Mouse (Mus musculus) T-cell, adult 2 months (primary cell): ENCODE data around the gene Ube2d3.
A peak's percentile ranks its signal among the peaks of the same experiment; 100 is the strongest.
"Not testable (repeated sequence)": the region's sequence is repeated elsewhere in the genome, so short reads cannot be mapped to it uniquely, and the experiment has no call there.

Source experiments
- DNase-seq: peaks from one replicate; pipeline ENCODE4 v3.0.0; 2022; ENCODE audit warnings: low spot score

The Ube2d3 gene

DNA sequence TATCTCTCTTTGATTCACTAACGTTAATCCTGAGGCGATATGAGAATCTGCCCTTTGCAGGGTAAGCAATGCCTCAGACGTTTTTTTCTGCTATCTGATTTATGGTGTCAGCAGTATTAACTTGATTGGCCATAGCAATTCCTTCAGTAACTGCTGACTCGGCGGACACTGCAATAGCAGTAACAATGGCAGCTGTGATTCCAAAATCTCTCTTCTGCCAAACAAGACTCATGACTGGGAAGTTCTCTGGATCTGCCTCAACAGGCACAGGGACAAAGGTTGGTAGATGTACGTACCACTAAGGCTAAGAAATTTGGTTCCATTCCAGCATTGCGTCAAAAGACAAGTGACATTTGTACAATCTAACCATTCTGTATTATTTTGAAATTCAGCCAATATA, 55.4 kb downstream of the Ube2d3 start:
- DNase-seq, result not testable (repeated sequence)

DNA sequence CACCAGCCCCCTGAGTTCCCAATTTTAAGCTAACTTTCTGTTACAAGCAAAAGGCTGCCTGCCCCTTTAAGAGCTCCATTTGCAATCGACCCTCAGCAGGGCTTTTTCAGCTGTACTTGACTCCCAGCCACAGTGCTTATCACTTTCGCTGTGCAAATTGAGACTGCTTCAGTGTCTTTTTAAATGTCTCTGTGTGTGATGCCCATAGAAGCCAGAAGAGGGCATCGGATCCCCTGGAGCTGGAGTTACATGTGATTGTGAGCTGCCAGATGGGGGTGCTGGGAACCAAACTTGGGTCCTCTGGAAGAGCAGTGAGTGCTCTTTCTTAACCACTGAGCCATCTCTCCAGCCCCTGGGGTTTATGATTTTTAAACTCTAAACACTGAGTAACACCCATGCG, 60.0 kb downstream of the Ube2d3 start:
- DNase-seq, result not testable (repeated sequence)

DNA sequence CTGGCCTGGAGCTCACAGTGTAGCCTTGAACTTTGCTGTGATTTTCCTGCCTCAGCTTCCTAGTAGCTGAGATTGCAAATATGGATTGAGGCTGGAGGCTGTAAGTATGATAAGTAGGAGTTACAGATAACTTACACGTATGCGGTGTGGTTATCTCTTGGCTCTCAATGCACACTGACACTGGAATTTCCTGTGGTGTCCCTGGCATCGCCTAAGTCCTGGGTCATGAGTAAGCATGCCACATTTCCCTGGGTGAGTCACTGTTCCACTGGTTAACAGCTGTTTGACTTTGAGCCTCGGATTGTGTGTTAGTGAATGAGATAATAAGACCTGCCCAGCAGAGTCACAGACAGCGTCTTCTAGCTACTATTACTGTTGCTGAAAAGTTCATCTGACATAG, 60.9 kb downstream of the Ube2d3 start:
- DNase-seq, result no peak

DNA sequence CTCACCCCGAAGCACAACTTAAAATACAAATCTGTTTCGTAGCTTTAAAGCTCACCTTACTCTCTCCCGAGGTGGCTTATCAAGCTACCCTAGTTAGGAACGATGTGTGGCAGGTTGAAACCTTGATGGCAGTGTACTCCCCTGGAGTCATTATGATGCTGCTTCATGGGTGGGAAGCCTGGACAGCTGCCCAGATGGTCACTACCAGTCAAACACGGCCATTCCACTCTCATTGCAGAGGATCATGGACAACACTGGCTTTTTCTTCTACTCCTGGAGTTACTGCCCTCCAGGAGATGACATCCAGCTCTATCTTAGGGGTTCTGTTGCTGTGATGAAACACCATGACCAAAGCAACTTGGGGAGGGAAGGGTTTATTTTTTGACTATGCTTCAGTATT, 65.2 kb downstream of the Ube2d3 start:
- DNase-seq, result no peak

DNA sequence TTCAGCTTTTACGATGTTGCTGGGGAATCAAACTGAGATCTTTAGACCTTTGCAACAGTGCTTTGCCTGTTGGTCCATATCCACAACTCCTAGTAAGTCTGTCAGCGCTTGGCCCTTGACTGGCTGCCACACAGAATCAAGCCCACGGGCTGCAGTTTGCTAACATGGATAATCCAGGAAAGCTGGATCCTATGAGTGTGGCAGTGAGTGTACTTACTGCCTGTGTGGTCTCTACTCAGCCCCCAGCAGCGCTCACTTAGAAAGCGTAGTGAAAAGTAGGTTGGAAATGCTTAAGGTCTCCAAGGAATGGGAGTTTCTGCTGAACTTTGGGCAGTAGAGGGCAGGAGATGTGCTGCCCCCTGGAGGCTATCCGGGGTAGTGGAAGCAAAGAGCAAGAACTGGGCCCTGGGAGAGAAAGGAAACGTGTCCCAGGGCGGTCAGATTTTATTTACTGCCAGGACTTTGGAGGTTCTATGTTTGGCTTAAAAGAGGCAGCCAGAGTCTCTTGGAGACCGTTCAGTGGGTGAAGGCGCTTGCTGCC, 67.5 kb downstream of the Ube2d3 start:
- peak; percentile 61 for DNase-seq

DNA sequence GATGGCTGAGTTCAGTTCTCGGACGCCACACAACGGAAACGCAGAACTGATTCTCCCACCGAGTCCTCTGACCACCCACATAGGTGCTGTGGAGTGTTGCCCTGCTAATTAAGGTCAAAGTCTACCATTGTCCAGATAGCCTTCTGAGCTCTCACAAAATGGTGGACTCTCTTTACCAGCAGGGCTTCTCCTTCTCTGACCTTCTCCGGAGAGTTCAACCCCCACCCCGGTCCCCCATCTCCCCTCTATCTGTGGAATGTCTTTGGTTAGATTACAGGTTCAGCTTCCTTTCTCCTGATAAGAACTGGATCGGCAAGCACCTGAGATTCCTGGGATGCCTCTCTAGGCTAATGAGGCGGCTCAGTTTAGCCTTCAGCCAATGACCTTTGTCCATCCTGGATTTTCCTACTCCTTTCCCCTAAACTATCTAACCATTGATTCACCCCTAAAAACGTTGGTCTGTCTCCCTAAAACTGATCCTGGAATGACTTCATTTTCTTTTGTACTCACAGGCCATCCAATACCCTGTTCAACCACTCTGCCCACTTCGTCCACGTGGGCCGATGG, 68.0 kb downstream of the Ube2d3 start:
- DNase-seq, result no peak

DNA sequence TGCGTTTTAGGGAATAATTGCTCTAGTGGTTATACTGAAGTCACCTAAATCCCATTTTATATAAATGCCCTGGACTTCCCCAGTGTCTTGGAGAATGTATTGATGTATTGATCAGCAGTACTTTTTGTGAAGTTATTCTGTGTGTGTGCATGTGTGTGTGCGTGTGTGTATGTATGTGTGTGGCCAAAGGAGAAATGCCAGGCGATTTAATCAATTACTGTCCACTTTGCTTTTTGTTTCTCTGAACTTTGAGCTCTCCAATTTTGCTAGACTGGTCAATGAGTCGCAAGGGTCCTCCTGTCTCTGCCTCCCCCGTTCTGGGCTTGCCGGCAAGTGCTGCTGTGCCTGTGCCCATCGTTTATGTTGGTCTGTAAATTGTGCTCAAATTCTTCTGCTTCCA, 69.6 kb downstream of the Ube2d3 start:
- DNase-seq, result no peak

DNA sequence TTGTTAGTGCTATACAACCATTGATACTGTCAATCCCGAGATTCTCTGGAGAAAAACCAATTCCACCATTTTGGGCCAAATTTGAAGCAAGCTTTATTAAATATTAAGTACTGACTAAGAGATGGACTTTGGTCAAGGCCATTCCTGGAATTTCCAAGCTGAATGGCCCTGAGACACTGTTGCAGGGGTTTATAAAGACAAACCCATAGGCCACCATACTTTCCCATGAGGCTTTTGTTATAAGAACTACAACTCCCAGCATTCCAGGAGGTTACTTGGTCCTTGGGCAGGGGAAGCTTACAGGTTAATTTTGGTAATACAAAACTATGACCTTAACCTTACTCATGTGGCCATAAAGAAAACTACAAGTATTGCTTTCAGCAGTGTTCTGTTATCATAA, 70.2 kb downstream of the Ube2d3 start:
- DNase-seq, result no peak

DNA sequence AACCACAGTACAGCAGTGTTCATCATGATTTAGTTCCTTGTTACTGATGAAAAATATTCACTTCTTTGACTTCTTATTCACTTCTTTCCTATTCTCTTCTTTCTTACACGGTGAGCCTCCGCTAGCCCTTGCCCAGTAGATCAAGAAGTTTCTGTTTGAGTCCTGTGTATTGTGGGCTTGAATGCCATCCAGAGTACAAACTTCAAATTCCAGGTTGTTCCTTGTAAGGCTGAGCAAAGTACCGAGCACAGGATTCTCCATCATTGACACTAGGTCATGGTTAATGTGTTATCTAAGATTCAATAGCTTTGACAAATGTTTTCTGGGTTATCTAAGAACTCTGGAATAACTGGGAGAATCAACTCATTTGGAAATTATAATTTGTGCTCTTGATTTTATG, 72.4 kb downstream of the Ube2d3 start:
- no peak for DNase-seq

DNA sequence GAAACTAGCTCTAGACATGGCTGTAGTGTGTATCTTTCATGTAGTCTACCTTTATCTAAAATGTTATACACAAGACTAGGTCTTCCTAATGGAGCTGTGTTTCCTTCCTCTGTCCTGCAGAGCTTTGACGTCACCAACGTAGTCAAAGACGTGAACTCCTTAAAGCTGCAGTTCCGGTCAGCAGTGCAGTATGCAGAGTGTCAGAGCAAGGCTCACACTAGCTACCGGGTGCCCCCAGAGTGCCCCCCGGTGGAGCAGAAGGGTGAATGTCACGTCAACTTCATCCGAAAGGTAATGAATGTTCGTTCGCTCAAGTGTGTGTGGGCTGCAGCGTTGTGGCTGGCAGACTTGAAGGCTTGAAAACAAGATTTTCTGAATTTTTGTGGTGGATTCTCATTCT, 73.7 kb downstream of the Ube2d3 start:
- peak; percentile 7 for DNase-seq

DNA sequence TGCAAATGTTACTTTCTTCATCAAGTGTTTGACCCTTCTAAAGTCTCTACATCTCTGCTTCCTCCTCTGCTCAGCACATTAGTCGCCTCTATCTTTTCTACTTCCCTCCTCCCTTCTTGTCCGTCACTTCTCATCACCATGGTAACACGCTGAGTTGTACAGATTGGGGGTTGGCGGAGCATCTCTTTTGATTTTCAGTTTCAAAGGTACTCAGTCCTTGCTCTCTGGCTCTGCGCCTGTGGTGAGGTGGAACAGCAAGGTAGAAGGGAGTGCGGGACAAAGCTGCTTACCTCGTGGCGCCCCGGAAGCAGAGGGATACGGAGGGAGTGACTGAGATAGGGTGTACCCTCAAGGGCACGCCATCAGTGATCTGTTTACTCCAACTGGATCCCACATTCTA, 75.3 kb downstream of the Ube2d3 start:
- peak; percentile 75 for DNase-seq

DNA sequence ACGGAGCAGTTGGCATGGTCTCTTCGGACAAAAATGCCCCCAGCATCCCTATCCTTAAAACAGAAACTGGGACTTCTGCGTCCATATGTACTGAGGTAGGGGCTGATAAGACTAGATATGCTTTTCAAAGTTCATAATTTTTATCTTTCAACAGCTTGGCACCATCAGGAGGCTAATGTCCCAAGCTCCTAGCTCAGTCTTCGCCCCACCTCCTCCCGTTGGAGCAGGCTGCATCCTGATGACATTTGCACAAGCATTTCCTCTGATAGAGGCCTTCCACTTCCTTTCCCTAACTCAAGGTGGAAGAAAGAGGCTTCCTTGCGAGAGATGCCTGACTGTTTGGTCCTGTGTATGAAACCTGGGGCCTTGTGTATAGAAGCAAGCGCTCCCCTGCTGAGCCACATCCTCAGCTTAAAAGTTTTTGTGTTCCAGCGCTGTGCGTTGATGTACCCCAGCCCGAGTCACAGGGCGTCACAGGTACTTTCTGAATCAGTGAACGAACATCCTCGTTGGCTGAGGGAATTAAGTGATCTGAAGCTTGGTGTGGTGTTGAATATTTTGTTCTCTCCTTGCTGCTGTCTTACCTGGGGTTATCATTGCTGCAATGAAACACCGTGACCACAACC, 76.0 kb downstream of the Ube2d3 start:
- peak; percentile 62 for DNase-seq

DNA sequence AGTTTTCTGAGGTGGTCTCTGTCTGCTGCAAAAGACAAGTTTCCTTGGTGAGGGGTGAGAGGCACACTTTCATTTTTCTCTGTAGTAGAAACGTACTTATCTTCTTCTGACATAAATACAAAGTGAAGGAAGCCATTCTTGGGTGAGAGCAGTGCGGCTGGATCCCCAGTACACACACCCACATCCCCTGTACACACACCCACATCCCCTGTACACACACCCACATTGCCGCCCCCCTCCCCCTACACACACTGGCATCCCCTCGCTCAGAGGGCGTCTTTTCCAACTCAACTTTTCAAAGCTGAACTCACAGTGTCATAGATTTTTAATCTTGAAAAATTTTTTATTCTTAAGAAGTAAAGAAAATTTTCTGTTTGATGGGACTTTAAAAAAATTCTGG, 77.3 kb downstream of the Ube2d3 start:
- peak; percentile 29 for DNase-seq

DNA sequence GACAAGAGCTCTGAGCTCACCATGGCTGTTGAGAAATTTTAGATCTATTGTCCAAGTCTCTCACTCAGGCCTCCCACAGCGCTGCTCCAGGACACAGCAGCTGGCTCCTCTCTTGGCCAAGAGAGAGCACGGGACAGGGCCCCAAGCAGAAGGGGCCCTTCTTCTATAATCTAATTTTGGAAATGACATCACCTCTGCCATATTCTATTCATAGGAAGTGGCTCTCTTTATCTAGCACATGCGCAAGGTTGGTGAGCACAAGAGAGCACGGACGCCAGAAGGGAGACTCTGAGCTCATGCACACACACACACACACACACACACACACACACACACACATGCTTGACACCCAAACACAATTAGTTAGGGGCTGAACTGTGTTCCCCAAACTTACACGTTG, 78.9 kb downstream of the Ube2d3 start:
- DNase-seq, result peak; percentile 30
